Mouse (Mus musculus) heart, embryonic 11.5 days (tissue): ENCODE measurements around the gene Sar1a. TPM values are rescaled to one million over a fixed set of nuclear protein-coding genes. Genes with fewer than 3 reads are reported as not detected.

ENCODE experiments used
- ATAC-seq: fragments of 200-750 bp; cut with Nextera tagmentation; replicated peaks from 2 replicates; pipeline ENCODE4 v1.8.0; 2017; ENCODE audit warnings: moderate library complexity; ENCODE audit not compliant: insufficient number of reproducible peaks, low FRiP score, low TSS enrichment
- H3K27ac ChIP-seq: fragments of 300-500 bp; sonication (generic); 2 replicates; pipeline ENCODE4 v1.5.1; 2014; ENCODE audit warnings: mild to moderate bottlenecking, low read depth, low read length
- H3K27me3 ChIP-seq: fragments of 300-500 bp; sonication (generic); 2 replicates; pipeline ENCODE4 v1.6.1; 2014; ENCODE audit warnings: mild to moderate bottlenecking, low read length, mixed read lengths; ENCODE audit not compliant: control insufficient read depth, insufficient read depth
- H3K36me3 ChIP-seq: fragments of 300-500 bp; sonication (generic); 2 replicates; pipeline ENCODE4 v1.6.1; 2014; ENCODE audit warnings: mild to moderate bottlenecking, low read length, moderate library complexity, mixed read lengths; ENCODE audit not compliant: control insufficient read depth, insufficient read depth
- H3K4me1 ChIP-seq: fragments of 300-500 bp; sonication (generic); 2 replicates; pipeline ENCODE4 v1.6.1; 2014; ENCODE audit warnings: low read length; ENCODE audit not compliant: control insufficient read depth, insufficient read depth
- H3K4me2 ChIP-seq: fragments of 300-500 bp; sonication (generic); 2 replicates; pipeline ENCODE4 v1.6.1; 2014; ENCODE audit warnings: mild to moderate bottlenecking, moderate library complexity
- H3K4me3 ChIP-seq: fragments of 300-500 bp; sonication (generic); 2 replicates; pipeline ENCODE4 v1.5.1; 2014; ENCODE audit warnings: low read depth, low read length
- H3K9ac ChIP-seq: fragments of 300-500 bp; sonication (generic); 2 replicates; pipeline ENCODE4 v1.6.1; 2014; ENCODE audit warnings: mild to moderate bottlenecking, low read depth, low read length, moderate library complexity
- H3K9me3 ChIP-seq: fragments of 300-500 bp; sonication (generic); replicated peaks from 2 replicates; pipeline ENCODE4 v1.6.1; 2016; ENCODE audit warnings: low read length; ENCODE audit not compliant: control insufficient read depth
- WGBS: fragments of 180-500 bp; shearing (Covaris S2); extraction: QIAGEN DNeasy Blood & Tissue Kit; methylation state at CpG from one replicate; pipeline ENCODE4 v1.1.7; 2014; ENCODE audit not compliant: insufficient replicate concordance; 5-methylcytosine and 5-hydroxymethylcytosine counted together
- polyA plus RNA-seq: library from polyadenylated mRNA; unstranded; fragments of >200 nt; fragmentation: Nextera tagmentation; extraction: Ambion mirVana; gene quantifications from 2 replicates; pipeline ENCODE4 v1.2.1, GENCODE M21; 2014

The Sar1a gene
- polyA plus RNA-seq, 1 experiment from 2014 or later: 182 TPM

- 0 out of 2 replicates have a peak, but pooled peaks have one; percentile 25 for ATAC-seq
- Histone ChIP-seq H3K36me3 (peaks cover 10% of the 10 kb centered on the region), H3K4me2 (no peak overlapping the region), H3K27me3 (no peaks in the 10 kb centered on the region), H3K27ac (no peak overlapping the region), H3K9ac (no peak overlapping the region), H3K4me1 (no peaks in the 10 kb centered on the region), H3K4me3 (no peak overlapping the region), H3K9me3 (no peaks in the 10 kb centered on the region)
- 40% methylated on average over 3 of the region's 3 CpGs for WGBS
These were observed 54.3 kb downstream of the Sar1a start for GRCm38 (mm10) chr10:61734377-61734776.

- no peak overlapping the region for H3K27ac ChIP-seq
- H3K36me3 ChIP-seq: peaks cover 15% of the 10 kb centered on the region
- no peak for ATAC-seq
- no peaks in the 10 kb centered on the region for H3K9me3 ChIP-seq
- no peak overlapping the region for H3K4me3 ChIP-seq
- no peaks in the 10 kb centered on the region for H3K27me3 ChIP-seq
- no peak overlapping the region for H3K9ac ChIP-seq
- no peaks in the 10 kb centered on the region for H3K4me1 ChIP-seq
- WGBS: 62% methylated on average over 10 of the region's 10 CpGs
- H3K4me2 ChIP-seq: no peak overlapping the region
These were observed 56.6 kb downstream of the Sar1a start for GRCm38 (mm10) chr10:61736671-61737078.

DNA sequence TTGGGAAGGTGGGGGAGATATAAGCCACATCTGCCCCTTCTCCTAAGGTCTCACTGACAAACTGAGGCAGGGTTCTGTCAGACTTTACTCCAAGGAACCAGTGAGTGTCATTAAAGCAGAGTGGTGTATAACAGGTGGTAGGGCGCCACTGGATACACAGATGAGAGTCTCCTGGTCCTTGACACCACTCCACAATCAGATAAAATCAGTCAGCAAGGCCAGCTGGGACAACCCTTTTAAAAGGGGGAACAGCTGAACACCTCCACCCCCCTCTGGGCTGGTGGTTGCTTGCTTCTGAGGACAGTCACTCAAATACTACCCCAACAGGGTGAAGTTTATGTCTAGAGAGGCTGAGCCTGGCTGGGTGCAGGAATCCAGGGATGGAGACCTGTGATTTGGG, 57.4 kb downstream of the Sar1a start:
- H3K27ac ChIP-seq: no peak overlapping the region
- H3K9ac ChIP-seq: no peak overlapping the region
- no peaks in the 10 kb centered on the region for H3K9me3 ChIP-seq
- H3K27me3 ChIP-seq: no peaks in the 10 kb centered on the region
- no peak overlapping the region for H3K4me2 ChIP-seq
- no peak for ATAC-seq
- no peak overlapping the region for H3K4me3 ChIP-seq
- H3K36me3 ChIP-seq: peaks cover 23% of the 10 kb centered on the region
- no peaks in the 10 kb centered on the region for H3K4me1 ChIP-seq
- 71% methylated on average over 1 of the region's 1 CpGs for WGBS

DNA sequence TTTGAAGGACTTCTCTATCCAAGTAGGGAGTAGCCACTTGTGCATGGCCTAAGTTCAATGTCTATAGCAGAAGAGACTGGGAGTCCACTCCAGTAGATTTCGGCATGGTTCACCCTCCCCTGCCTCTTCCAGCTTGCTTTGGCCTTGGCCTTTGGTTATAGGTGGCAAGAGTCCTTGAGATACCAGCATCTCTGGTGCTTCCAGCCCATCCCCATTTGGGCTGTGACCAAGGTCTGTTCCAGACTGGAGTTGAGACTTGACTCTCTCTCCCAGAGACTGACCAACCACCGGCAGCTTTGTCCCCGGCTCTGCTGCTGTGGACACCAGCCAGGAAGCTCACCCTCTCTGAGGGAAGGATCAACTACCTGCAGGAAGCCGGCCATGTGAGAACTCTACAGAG, 58.0 kb downstream of the Sar1a start:
- Histone ChIP-seq H3K36me3 (peaks cover 27% of the 10 kb centered on the region), H3K4me2 (no peak overlapping the region), H3K4me1 (no peaks in the 10 kb centered on the region), H3K4me3 (no peak overlapping the region), H3K9ac (no peak overlapping the region), H3K9me3 (no peaks in the 10 kb centered on the region), H3K27ac (no peak overlapping the region), H3K27me3 (no peaks in the 10 kb centered on the region)
- 87% methylated on average over 4 of the region's 4 CpGs for WGBS
- no peak for ATAC-seq

- no peak overlapping the region for H3K4me2 ChIP-seq
- no peaks in the 10 kb centered on the region for H3K9me3 ChIP-seq
- no peaks in the 10 kb centered on the region for H3K4me1 ChIP-seq
- H3K27ac ChIP-seq: no peak overlapping the region
- 71% methylated on average over 1 of the region's 1 CpGs for WGBS
- H3K9ac ChIP-seq: no peak overlapping the region
- H3K27me3 ChIP-seq: no peaks in the 10 kb centered on the region
- H3K36me3 ChIP-seq: peaks cover 48% of the 10 kb centered on the region
- H3K4me3 ChIP-seq: no peak overlapping the region
- no peak for ATAC-seq
These were observed 61.2 kb downstream of the Sar1a start for GRCm38 (mm10) chr10:61741306-61741705.

GRCm38 (mm10) chr10:61741873-61742272, 61.8 kb downstream of the Sar1a start:
- no peak overlapping the region for H3K9ac ChIP-seq
- no peaks in the 10 kb centered on the region for H3K9me3 ChIP-seq
- ATAC-seq: no peak
- no peak overlapping the region for H3K4me3 ChIP-seq
- WGBS: 76% methylated on average over 4 of the region's 4 CpGs
- no peak overlapping the region for H3K4me2 ChIP-seq
- peaks cover 53% of the 10 kb centered on the region for H3K36me3 ChIP-seq
- H3K27me3 ChIP-seq: no peaks in the 10 kb centered on the region
- no peaks in the 10 kb centered on the region for H3K4me1 ChIP-seq
- H3K27ac ChIP-seq: no peak overlapping the region

DNA sequence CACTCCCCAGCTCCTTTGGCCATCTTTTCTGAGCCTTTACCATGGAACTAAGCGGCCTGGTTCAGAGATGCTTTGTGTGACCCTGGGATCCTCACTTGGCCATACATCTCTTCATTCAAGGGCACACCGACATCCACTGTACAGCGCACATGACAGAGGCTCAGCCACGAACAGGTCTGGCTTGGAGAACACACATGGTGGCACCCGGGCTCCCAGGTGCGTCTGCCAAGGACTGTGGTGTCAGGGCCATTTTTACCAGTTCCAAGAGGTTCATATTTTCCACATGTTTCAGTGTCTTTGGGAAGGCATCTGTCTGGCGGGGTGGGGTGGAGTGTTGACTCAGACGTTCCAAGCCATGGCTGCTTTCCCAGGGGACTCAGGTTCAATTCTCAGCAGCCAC, 62.2 kb downstream of the Sar1a start:
- peaks cover 58% of the 10 kb centered on the region for H3K36me3 ChIP-seq

More for the DNA sequence above, 62.2 kb downstream of the Sar1a start:
- Histone ChIP-seq H3K9ac (no peak overlapping the region), H3K27ac (no peak overlapping the region), H3K9me3 (no peaks in the 10 kb centered on the region), H3K27me3 (no peaks in the 10 kb centered on the region), H3K4me2 (no peak overlapping the region), H3K4me1 (no peaks in the 10 kb centered on the region), H3K4me3 (no peak overlapping the region)
- ATAC-seq: no peak
- WGBS: 88% methylated on average over 8 of the region's 8 CpGs

Other genes starting within 250 kb of the Sar1a start
- gene Eif4ebp2, start 227.6 kb upstream of the Sar1a start, polyA plus RNA-seq: 21.2 and 28.6 TPM in 2 replicates
- 12.1 and 14.8 TPM in 2 replicates for gene Lrrc20, start 204.5 kb upstream of the Sar1a start, polyA plus RNA-seq
- gene Npffr1, start 84.8 kb upstream of the Sar1a start, polyA plus RNA-seq: 0.13 and 0.15 TPM in 2 replicates
- gene Ppa1, start 31.7 kb upstream of the Sar1a start, polyA plus RNA-seq: 158 and 160 TPM in 2 replicates
- gene Tysnd1, start 15.2 kb downstream of the Sar1a start, polyA plus RNA-seq: 24.5 and 25.1 TPM in 2 replicates
- gene Aifm2, start 35.0 kb downstream of the Sar1a start, polyA plus RNA-seq: 15.6 and 18.9 TPM in 2 replicates
- 57.9 and 62.0 TPM in 2 replicates for gene H2afy2, start 103.8 kb downstream of the Sar1a start, polyA plus RNA-seq